Mouse (Mus musculus) megakaryocyte, embryonic 14.5 days (primary cell): ENCODE data around the gene Cfap43. TPM values are rescaled to one million over a fixed set of nuclear protein-coding genes. Genes with fewer than 3 reads are reported as not detected.

Source experiments
- H3K27me3 ChIP-seq: replicated peaks from 2 replicates; pipeline ENCODE3; 2012; ENCODE audit warnings: inconsistent platforms
- H3K36me3 ChIP-seq: replicated peaks from 2 replicates; pipeline ENCODE3; 2012; ENCODE audit warnings: low read length, inconsistent platforms, mixed read lengths
- H3K4me1 ChIP-seq: 2 replicates; pipeline ENCODE4 v1.6.1; 2012; ENCODE audit warnings: inconsistent platforms
- H3K4me3 ChIP-seq: replicated peaks from 2 replicates; pipeline ENCODE3; 2012; ENCODE audit warnings: moderate library complexity, mild to moderate bottlenecking, inconsistent platforms
- H3K9me3 ChIP-seq: 2 replicates; pipeline ENCODE4 v1.6.1; 2012; ENCODE audit warnings: inconsistent platforms
- FLI1 ChIP-seq: IDR thresholded peaks from 2 replicates; pipeline ENCODE4 v1.6.1; 2012; ENCODE audit warnings: low read length, inconsistent platforms, mixed read lengths
- GATA1 ChIP-seq: IDR thresholded peaks from 3 replicates; pipeline ENCODE4 v1.6.1; 2012; ENCODE audit warnings: mixed read lengths, low read length, inconsistent platforms, borderline replicate concordance
- polyA plus RNA-seq: library from polyadenylated mRNA; stranded (reverse); fragments of >175 nt; gene quantifications from 2 replicates; pipeline ENCODE4 v1.2.3, GENCODE M21; 2012; ENCODE audit warnings: low replicate concordance; ENCODE audit not compliant: insufficient read depth

Cfap43 gene
- polyA plus RNA-seq, 1 experiment = not detected

DNA sequence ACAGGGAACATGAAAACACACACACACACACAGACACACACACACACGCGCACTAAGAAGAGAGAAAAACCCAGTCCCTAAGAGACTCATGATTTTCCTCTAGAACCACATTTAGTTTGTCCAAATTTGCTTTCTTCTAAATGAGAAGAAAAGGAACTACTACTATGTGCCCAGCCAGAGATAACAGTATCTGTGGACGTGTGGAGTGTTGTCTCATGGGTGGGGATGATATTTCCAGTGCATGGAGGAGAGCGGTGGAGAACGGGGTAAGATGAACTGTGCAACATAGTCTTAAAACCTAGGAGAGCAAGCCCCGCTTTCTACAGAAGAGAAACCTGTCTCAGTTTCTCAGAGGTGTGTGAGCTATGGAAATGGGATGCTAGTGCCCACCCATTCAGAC is 135.2 kb downstream of the Cfap43 start:
- Histone ChIP-seq H3K9me3 (no peaks in the 10 kb centered on the region), H3K4me3 (no peak overlapping the region), H3K4me1 (peaks cover 16% of the 10 kb centered on the region; the same call in 1 of the 2 replicates), H3K36me3 (no peaks in the 10 kb centered on the region), H3K27me3 (peaks cover 17% of the 10 kb centered on the region)
- TF ChIP-seq FLI1 (no peak), GATA1 (no peak)

- Histone ChIP-seq H3K9me3 (no peaks in the 10 kb centered on the region), H3K4me1 (peaks cover 12% of the 10 kb centered on the region; the same call in 1 of the 2 replicates), H3K27me3 (peaks cover 13% of the 10 kb centered on the region), H3K4me3 (no peak overlapping the region), H3K36me3 (no peaks in the 10 kb centered on the region)
- TF ChIP-seq GATA1 (no peak), FLI1 (no peak)
Measured at GRCm38 (mm10) chr19:47780972-47781371, 138.1 kb downstream of the Cfap43 start.

GRCm38 (mm10) chr19:47780145-47780544 is 138.9 kb downstream of the Cfap43 start:
- TF ChIP-seq FLI1 = no peak
- TF ChIP-seq GATA1 = no peak
- no peaks in the 10 kb centered on the region for H3K9me3 ChIP-seq
- peaks cover 12% of the 10 kb centered on the region; the same call in 1 of the 2 replicates for H3K4me1 ChIP-seq
- H3K27me3 ChIP-seq = peaks cover 13% of the 10 kb centered on the region
- H3K4me3 ChIP-seq = no peak overlapping the region
- no peaks in the 10 kb centered on the region for H3K36me3 ChIP-seq

- peaks cover 10% of the 10 kb centered on the region for H3K27me3 ChIP-seq
- no peak overlapping the region for H3K4me3 ChIP-seq
- TF ChIP-seq FLI1 = no peak
- TF ChIP-seq GATA1 = no peak
- no peaks in the 10 kb centered on the region for H3K36me3 ChIP-seq
- H3K4me1 ChIP-seq = peaks cover 5% of the 10 kb centered on the region; the same call in 1 of the 2 replicates
- no peaks in the 10 kb centered on the region for H3K9me3 ChIP-seq
Measured at GRCm38 (mm10) chr19:47777847-47778246, 141.2 kb downstream of the Cfap43 start.

GRCm38 (mm10) chr19:47755625-47756024 is 163.5 kb downstream of the Cfap43 start:
- Histone ChIP-seq H3K4me1 (no peaks in the 10 kb centered on the region), H3K4me3 (no peak overlapping the region), H3K9me3 (no peaks in the 10 kb centered on the region), H3K36me3 (no peaks in the 10 kb centered on the region), H3K27me3 (peaks cover 6% of the 10 kb centered on the region)
- TF ChIP-seq FLI1 (no peak), GATA1 (no peak)

GRCm38 (mm10) chr19:47754931-47755330 is 164.2 kb downstream of the Cfap43 start:
- Histone ChIP-seq H3K4me1 (no peaks in the 10 kb centered on the region), H3K27me3 (peaks cover 6% of the 10 kb centered on the region), H3K4me3 (no peak overlapping the region)

DNA sequence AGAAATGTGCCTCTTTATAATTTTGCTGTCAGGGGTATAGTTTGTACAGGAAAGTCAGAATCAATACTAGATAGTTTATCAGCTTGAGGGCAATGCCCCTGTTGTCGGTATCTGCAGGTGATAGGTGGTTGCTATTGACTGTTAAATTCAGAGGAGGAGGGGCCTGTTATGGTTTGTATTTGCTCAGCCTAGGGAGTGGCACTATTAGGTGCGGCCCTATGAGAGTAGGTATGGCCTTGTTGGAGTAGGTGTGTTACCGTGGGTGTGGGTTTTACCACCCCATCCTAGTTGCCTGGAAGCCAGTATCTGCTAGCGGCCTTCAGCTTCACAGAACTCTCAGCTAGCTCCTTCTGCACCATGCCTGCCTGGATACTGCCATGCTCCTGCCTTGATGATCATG is 165.2 kb downstream of the Cfap43 start:
- Histone ChIP-seq H3K27me3 (peaks cover 6% of the 10 kb centered on the region), H3K36me3 (no peaks in the 10 kb centered on the region), H3K9me3 (no peaks in the 10 kb centered on the region), H3K4me3 (no peak overlapping the region), H3K4me1 (no peaks in the 10 kb centered on the region)
- TF ChIP-seq FLI1 (no peak), GATA1 (no peak)

More at GRCm38 (mm10) chr19:47754931-47755330, 164.2 kb downstream of the Cfap43 start:
- H3K9me3 ChIP-seq = no peaks in the 10 kb centered on the region
- no peaks in the 10 kb centered on the region for H3K36me3 ChIP-seq
- no peak for TF ChIP-seq FLI1

- Histone ChIP-seq H3K4me1 (no peaks in the 10 kb centered on the region), H3K9me3 (no peaks in the 10 kb centered on the region), H3K27me3 (peaks cover 6% of the 10 kb centered on the region), H3K4me3 (no peak overlapping the region), H3K36me3 (no peaks in the 10 kb centered on the region)
- TF ChIP-seq GATA1 (no peak), FLI1 (no peak)
Measured at GRCm38 (mm10) chr19:47752456-47752855, 166.6 kb downstream of the Cfap43 start.

- Histone ChIP-seq H3K4me1 (no peaks in the 10 kb centered on the region), H3K36me3 (no peaks in the 10 kb centered on the region), H3K4me3 (no peak overlapping the region), H3K9me3 (no peaks in the 10 kb centered on the region), H3K27me3 (peaks cover 2% of the 10 kb centered on the region)
- TF ChIP-seq GATA1 (no peak), FLI1 (no peak)
Measured at GRCm38 (mm10) chr19:47750391-47750790, 168.7 kb downstream of the Cfap43 start.

DNA sequence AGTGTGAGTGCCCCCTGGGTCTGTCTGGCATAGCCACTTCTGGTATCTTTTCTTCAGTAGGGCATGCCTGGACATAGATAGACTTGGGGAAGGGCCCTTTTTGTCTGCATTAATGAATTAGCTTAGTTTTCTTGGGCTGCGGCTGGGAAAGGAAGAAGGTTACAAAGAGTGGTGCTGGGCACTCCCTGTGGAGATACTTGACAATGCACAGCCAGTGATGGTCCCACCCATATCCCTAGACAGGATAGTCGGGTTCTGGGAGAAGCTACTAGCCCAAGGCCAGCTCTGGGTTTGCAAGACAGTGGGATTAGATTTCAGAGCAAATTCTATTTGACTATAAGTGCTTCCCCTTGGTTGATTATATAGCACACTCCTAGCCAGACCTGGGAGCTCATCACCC is 170.1 kb downstream of the Cfap43 start:
- no peaks in the 10 kb centered on the region for H3K36me3 ChIP-seq
- H3K27me3 ChIP-seq = peaks cover 2% of the 10 kb centered on the region
- TF ChIP-seq FLI1 (no peak), GATA1 (no peak)
- H3K9me3 ChIP-seq = no peaks in the 10 kb centered on the region
- no peaks in the 10 kb centered on the region for H3K4me1 ChIP-seq
- H3K4me3 ChIP-seq = no peak overlapping the region

DNA sequence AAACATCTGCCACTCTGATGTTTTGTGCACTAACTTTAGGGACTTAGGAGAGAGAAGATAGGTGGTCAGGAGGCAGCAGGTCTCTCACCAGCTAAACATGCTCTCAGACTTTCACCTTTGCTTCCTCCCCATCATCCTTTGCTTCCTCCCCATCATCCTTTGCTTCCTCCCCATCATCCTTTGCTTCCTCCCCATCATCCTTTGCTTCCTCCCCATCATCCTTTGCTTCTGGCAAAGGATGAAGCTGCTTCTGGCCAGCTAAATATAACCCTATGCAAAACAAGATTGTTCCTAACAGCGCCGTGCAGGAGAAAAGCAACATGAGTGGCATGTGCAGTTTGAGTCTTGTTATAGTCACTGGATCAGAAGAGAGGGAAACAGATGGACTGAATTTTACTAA is 172.0 kb downstream of the Cfap43 start:
- H3K36me3 ChIP-seq = no peaks in the 10 kb centered on the region
- TF ChIP-seq FLI1 (no peak), GATA1 (no peak)
- no peak overlapping the region for H3K4me3 ChIP-seq
- peaks cover 2% of the 10 kb centered on the region for H3K27me3 ChIP-seq
- H3K9me3 ChIP-seq = no peaks in the 10 kb centered on the region
- H3K4me1 ChIP-seq = no peaks in the 10 kb centered on the region; the same call in 1 of the 2 replicates
